Mouse (Mus musculus) MEL (cell line): ENCODE data around the gene Vps13c. TPM values are rescaled to one million over a fixed set of nuclear protein-coding genes. Genes with fewer than 3 reads are reported as not detected.

ENCODE experiments used
- DNase-seq: peaks from one replicate; pipeline ENCODE4 v3.0.0; 2011; ENCODE audit warnings: low read depth, low spot score
- H3K27ac ChIP-seq: 2 replicates; pipeline ENCODE4 v1.5.1; 2012; ENCODE audit warnings: low read depth, mild to moderate bottlenecking, control low read depth, low read length, moderate library complexity; ENCODE audit not compliant: control insufficient read depth
- H3K27me3 ChIP-seq, 2 experiments: fragments of 150-350 bp in 1 of 2; sonication (generic) in 1 of 2; 2 replicates each; pipeline ENCODE4 v1.6.1; 2012; ENCODE audit warnings: low read length in 2 of 2, mild to moderate bottlenecking in 2 of 2, improper control_type of control experiment in 1 of 2, moderate library complexity in 1 of 2; ENCODE audit not compliant: insufficient read depth in 2 of 2, control insufficient read depth in 1 of 2
- H3K36me3 ChIP-seq, 2 experiments: 2 replicates each; pipeline ENCODE4 v1.6.1; 2012 to 2014; ENCODE audit warnings: low read length in 2 of 2, improper control_type of control experiment in 1 of 2, inconsistent platforms in 1 of 2, mild to moderate bottlenecking in 1 of 2; ENCODE audit not compliant: insufficient read depth in 2 of 2, control insufficient read depth in 1 of 2
- H3K4me1 ChIP-seq, 2 experiments: fragments of 150-350 bp in 1 of 2; sonication (generic) in 1 of 2; 2 replicates each; pipeline ENCODE4 v1.6.1; 2012; ENCODE audit warnings: low read length in 2 of 2, improper control_type of control experiment in 1 of 2, mild to moderate bottlenecking in 1 of 2; ENCODE audit not compliant: insufficient read depth in 2 of 2, control insufficient read depth in 1 of 2
- H3K4me3 ChIP-seq, 2 experiments: fragments of 150-350 bp in 1 of 2; sonication (generic) in 1 of 2; 2 replicates each; pipeline ENCODE4 v1.5.1; 2012; ENCODE audit warnings: low read depth in 2 of 2, low read length in 2 of 2, mild to moderate bottlenecking in 2 of 2, moderate library complexity in 2 of 2, control low read depth in 1 of 2, improper control_type of control experiment in 1 of 2; ENCODE audit not compliant: control insufficient read depth in 1 of 2, insufficient read depth in 1 of 2
- H3K79me2 ChIP-seq: 2 replicates; pipeline ENCODE4 v1.6.1; 2012; ENCODE audit warnings: mild to moderate bottlenecking, low read length, moderate library complexity; ENCODE audit not compliant: control insufficient read depth, poor library complexity, insufficient read depth
- H3K9ac ChIP-seq: 2 replicates; pipeline ENCODE4 v1.6.1; 2012; ENCODE audit warnings: low read depth, mild to moderate bottlenecking, control low read depth, low read length, moderate library complexity; ENCODE audit not compliant: control insufficient read depth, poor library complexity, severe bottlenecking
- H3K9me3 ChIP-seq: fragments of 150-350 bp; sonication (generic); replicated peaks from 2 replicates; pipeline ENCODE4 v1.6.1; 2012; ENCODE audit warnings: mild to moderate bottlenecking, low read length, improper control_type of control experiment, moderate library complexity; ENCODE audit not compliant: insufficient read depth
- CHD2 ChIP-seq: IDR thresholded peaks from 2 replicates; pipeline ENCODE4 v1.6.1; 2011; ENCODE audit warnings: low read length, improper control_type of control experiment
- E2F4 ChIP-seq: IDR thresholded peaks from 2 replicates; pipeline ENCODE4 v1.6.1; 2011; ENCODE audit warnings: low read depth, low read length, improper control_type of control experiment, borderline replicate concordance
- EP300 ChIP-seq, 2 experiments: IDR thresholded peaks; 2 replicates each; pipeline ENCODE4 v1.6.1; 2011; ENCODE audit warnings: improper control_type of control experiment in 2 of 2, low read length in 2 of 2, low read depth in 1 of 2, mild to moderate bottlenecking in 1 of 2
- ETS1 ChIP-seq: IDR thresholded peaks from 2 replicates; pipeline ENCODE4 v1.6.1; 2012; ENCODE audit warnings: low read depth, mild to moderate bottlenecking, inconsistent platforms, low read length, improper control_type of control experiment, moderate library complexity
- GABPA ChIP-seq: IDR thresholded peaks from 2 replicates; pipeline ENCODE4 v1.6.1; 2012; ENCODE audit warnings: low read depth, mild to moderate bottlenecking, inconsistent platforms, low read length, improper control_type of control experiment, moderate library complexity
- GATA1 ChIP-seq: IDR thresholded peaks from 2 replicates; pipeline ENCODE4 v1.6.1; 2011; ENCODE audit warnings: low read depth, low read length, improper control_type of control experiment
- MAX ChIP-seq: IDR thresholded peaks from 2 replicates; pipeline ENCODE4 v1.6.1; 2011; ENCODE audit warnings: low read length, improper control_type of control experiment
- MAZ ChIP-seq: IDR thresholded peaks from 2 replicates; pipeline ENCODE4 v1.6.1; 2012; ENCODE audit warnings: low read depth, mild to moderate bottlenecking, inconsistent platforms, low read length, improper control_type of control experiment
- MXI1 ChIP-seq: IDR thresholded peaks from 2 replicates; pipeline ENCODE4 v1.6.1; 2011; ENCODE audit warnings: mild to moderate bottlenecking, low read depth, low read length, improper control_type of control experiment
- MYB ChIP-seq: IDR thresholded peaks from 2 replicates; pipeline ENCODE4 v1.6.1; 2011; ENCODE audit warnings: mild to moderate bottlenecking, low read depth, low read length, improper control_type of control experiment
- MYC ChIP-seq: IDR thresholded peaks from 2 replicates; pipeline ENCODE4 v1.6.1; 2011; ENCODE audit warnings: low read depth, mild to moderate bottlenecking, low read length, improper control_type of control experiment, moderate library complexity
- NELFE ChIP-seq: IDR thresholded peaks from 2 replicates; pipeline ENCODE4 v1.6.1; 2011; ENCODE audit warnings: low read depth, low read length, improper control_type of control experiment
- NRF1 ChIP-seq: IDR thresholded peaks from 2 replicates; pipeline ENCODE4 v1.6.1; 2014; ENCODE audit warnings: low read depth, mild to moderate bottlenecking, inconsistent platforms, low read length, improper control_type of control experiment, moderate library complexity; ENCODE audit not compliant: poor library complexity, insufficient read depth, severe bottlenecking
- POLR2A ChIP-seq, 2 experiments: IDR thresholded peaks; 2 replicates each; pipeline ENCODE4 v1.6.1; 2011 to 2012; ENCODE audit warnings: low read length in 2 of 2, mild to moderate bottlenecking in 2 of 2, control low read depth in 1 of 2, improper control_type of control experiment in 1 of 2, low read depth in 1 of 2, moderate library complexity in 1 of 2; ENCODE audit not compliant: control insufficient read depth in 1 of 2, insufficient read depth in 1 of 2, poor library complexity in 1 of 2
- POLR2AphosphoS2 ChIP-seq: IDR thresholded peaks from 2 replicates; pipeline ENCODE4 v1.6.1; 2011; ENCODE audit warnings: low read length, improper control_type of control experiment
- POLR2AphosphoS5 ChIP-seq: IDR thresholded peaks from 2 replicates; pipeline ENCODE4 v1.6.1; 2012; ENCODE audit warnings: low read depth, borderline replicate concordance, mild to moderate bottlenecking, inconsistent platforms, low read length, moderate library complexity, mixed read lengths
- RAD21 ChIP-seq: IDR thresholded peaks from 2 replicates; pipeline ENCODE4 v1.6.1; 2011; ENCODE audit warnings: mild to moderate bottlenecking, low read depth, low read length, improper control_type of control experiment
- RCOR1 ChIP-seq: IDR thresholded peaks from 2 replicates; pipeline ENCODE4 v1.6.1; 2012; ENCODE audit warnings: low read depth, mild to moderate bottlenecking, inconsistent platforms, low read length, improper control_type of control experiment
- SIN3A ChIP-seq: IDR thresholded peaks from 2 replicates; pipeline ENCODE4 v1.6.1; 2012; ENCODE audit warnings: low read length, improper control_type of control experiment, inconsistent platforms
- TAL1 ChIP-seq: IDR thresholded peaks from 2 replicates; pipeline ENCODE4 v1.6.1; 2012; ENCODE audit warnings: mild to moderate bottlenecking, inconsistent platforms, low read length, moderate library complexity, mixed read lengths
- TBP ChIP-seq: IDR thresholded peaks from 2 replicates; pipeline ENCODE4 v1.8.0; 2011; ENCODE audit warnings: low read depth, low read length, improper control_type of control experiment
- TCF12 ChIP-seq: IDR thresholded peaks from 2 replicates; pipeline ENCODE4 v1.6.1; 2014; ENCODE audit warnings: low read depth, mild to moderate bottlenecking, inconsistent platforms, low read length, improper control_type of control experiment, moderate library complexity
- UBTF ChIP-seq: IDR thresholded peaks from 2 replicates; pipeline ENCODE4 v1.6.1; 2012; ENCODE audit warnings: low read depth, mild to moderate bottlenecking, inconsistent platforms, low read length, improper control_type of control experiment, moderate library complexity, borderline replicate concordance; ENCODE audit not compliant: insufficient read depth
- USF2 ChIP-seq, 2 experiments: IDR thresholded peaks; 2 replicates each; pipeline ENCODE4 v1.6.1; 2011 to 2012; ENCODE audit warnings: improper control_type of control experiment in 2 of 2, low read length in 2 of 2, borderline replicate concordance in 1 of 2, inconsistent platforms in 1 of 2, low read depth in 1 of 2, mild to moderate bottlenecking in 1 of 2; ENCODE audit not compliant: insufficient read depth in 1 of 2
- ZKSCAN1 ChIP-seq: IDR thresholded peaks from 2 replicates; pipeline ENCODE4 v1.6.1; 2012; ENCODE audit warnings: low read depth, mild to moderate bottlenecking, inconsistent platforms, low read length, improper control_type of control experiment, moderate library complexity
- ZNF384 ChIP-seq: IDR thresholded peaks from 2 replicates; pipeline ENCODE4 v1.6.1; 2012; ENCODE audit warnings: low read depth, mild to moderate bottlenecking, inconsistent platforms, low read length, improper control_type of control experiment
- polyA plus RNA-seq, 2 experiments: library from polyadenylated mRNA; stranded (reverse) in 1 of 2; unstranded in 1 of 2; fragments of >175 nt in 1 of 2; fragments of >200 nt in 1 of 2; gene quantifications; 2 replicates each; pipeline versions ENCODE4 v1.2.1 to v1.2.4; 2012; ENCODE audit warnings: low replicate concordance in 2 of 2, low read depth in 1 of 2; ENCODE audit not compliant: insufficient read length in 2 of 2, insufficient read depth in 1 of 2, missing spikeins in 1 of 2
- total RNA-seq: library from RNA; depleted of rRNA; stranded (reverse); fragments of 300-350 nt; gene quantifications from 2 replicates; pipeline ENCODE4 v1.2.3, GENCODE M21; 2012

The Vps13c gene
- total and polyA plus RNA-seq, 3 experiments, result 14.6 to 28.3 TPM; not detected in 1

- no peak for TF ChIP-seq NELFE
- no peak for TF ChIP-seq GATA1
- TF ChIP-seq RCOR1, result no peak
- TF ChIP-seq ETS1, result no peak
- TF ChIP-seq USF2 (IDR thresholded peaks at IDR 0.05; ENCODE audit: borderline replicate concordance in 1 of 2, insufficient read depth in 1 of 2, low read depth in 1 of 2, low read length in 2 of 2), result no peak
- TF ChIP-seq TCF12, result no peak
- TF ChIP-seq NRF1, result no peak
- TF ChIP-seq GABPA, result no peak
- TF ChIP-seq ZNF384, result no peak
- no peak for TF ChIP-seq MXI1
- no peak for TF ChIP-seq TAL1
- no peak for TF ChIP-seq RAD21
- TF ChIP-seq E2F4, result no peak
- TF ChIP-seq MAZ, result no peak
- TF ChIP-seq ZKSCAN1, result no peak
- TF ChIP-seq TBP, result no peak
- TF ChIP-seq POLR2A (IDR thresholded peaks at IDR 0.05; ENCODE audit: control insufficient read depth in 1 of 2, insufficient read depth in 1 of 2, low read depth in 1 of 2, low read length in 2 of 2, poor library complexity in 1 of 2), result no peak
- Histone ChIP-seq H3K9ac (no peak overlapping the region), H3K4me3 (no peak overlapping the region), H3K36me3 (peaks cover 0 to 5% of the 10 kb centered on the region in 2 experiments; a peak in 2 of 4 replicates), H3K4me1 (no peaks in the 10 kb centered on the region), H3K9me3 (no peaks in the 10 kb centered on the region), H3K27ac (no peak overlapping the region), H3K27me3 (no peaks in the 10 kb centered on the region), H3K79me2 (no peaks in the 10 kb centered on the region)
- no peak for DNase-seq
These were observed 5.9 kb downstream of the Vps13c start for GRCm38 (mm10) chr9:67846089-67846488.

GRCm38 (mm10) chr9:67847606-67848005, 7.4 kb downstream of the Vps13c start:
- Histone ChIP-seq H3K9ac (no peak overlapping the region), H3K79me2 (no peaks in the 10 kb centered on the region), H3K4me3 (no peak overlapping the region), H3K27ac (no peak overlapping the region), H3K9me3 (no peaks in the 10 kb centered on the region), H3K4me1 (no peaks in the 10 kb centered on the region), H3K36me3 (peaks cover 0 to 2% of the 10 kb centered on the region in 2 experiments; a peak in 1 of 4 replicates), H3K27me3 (no peaks in the 10 kb centered on the region)
- TF ChIP-seq TBP (no peak), MYC (no peak), SIN3A (no peak), USF2 (IDR thresholded peaks at IDR 0.05; ENCODE audit: borderline replicate concordance in 1 of 2, insufficient read depth in 1 of 2, low read depth in 1 of 2, low read length in 2 of 2) (no peak), MAX (no peak), POLR2A (IDR thresholded peaks at IDR 0.05; ENCODE audit: control insufficient read depth in 1 of 2, insufficient read depth in 1 of 2, low read depth in 1 of 2, low read length in 2 of 2, poor library complexity in 1 of 2) (no peak), POLR2AphosphoS5 (no peak), UBTF (no peak), EP300 (IDR thresholded peaks at IDR 0.05; ENCODE audit: low read depth in 1 of 2, low read length in 2 of 2) (no peak), POLR2AphosphoS2 (no peak), MYB (no peak), MXI1 (no peak), RAD21 (no peak), MAZ (no peak), E2F4 (no peak), ZKSCAN1 (no peak), CHD2 (no peak)
- no peak for DNase-seq
